Mouse (Mus musculus): ENCODE data around the gene Atf3.
"Not testable (repeated sequence)": the region's sequence is repeated elsewhere in the genome, so short reads cannot be mapped to it uniquely, and the experiment has no call there.

The Atf3 gene

DNA sequence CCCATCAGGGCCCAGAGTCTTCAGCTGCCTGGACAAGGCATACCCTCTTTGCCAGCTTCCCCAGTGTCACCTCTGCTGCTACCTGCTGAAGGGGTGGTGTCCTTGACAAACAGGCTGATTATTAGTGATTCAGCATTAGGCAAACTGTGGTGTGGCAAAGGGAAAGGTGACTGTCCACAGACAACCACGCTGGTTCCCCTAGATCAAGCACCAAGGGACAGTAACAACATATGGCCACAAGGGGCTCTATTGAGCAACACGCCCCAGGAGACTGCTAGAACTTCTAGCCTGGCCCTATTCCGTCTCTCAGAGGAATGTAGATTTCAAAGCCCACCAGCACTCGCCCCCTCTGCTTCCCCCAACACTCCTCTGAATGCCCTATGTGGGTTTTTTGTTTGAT, 64.8 kb downstream of the Atf3 start:
- in situ Hi-C loops (cut with MboI, MseI), result no loop called here

DNA sequence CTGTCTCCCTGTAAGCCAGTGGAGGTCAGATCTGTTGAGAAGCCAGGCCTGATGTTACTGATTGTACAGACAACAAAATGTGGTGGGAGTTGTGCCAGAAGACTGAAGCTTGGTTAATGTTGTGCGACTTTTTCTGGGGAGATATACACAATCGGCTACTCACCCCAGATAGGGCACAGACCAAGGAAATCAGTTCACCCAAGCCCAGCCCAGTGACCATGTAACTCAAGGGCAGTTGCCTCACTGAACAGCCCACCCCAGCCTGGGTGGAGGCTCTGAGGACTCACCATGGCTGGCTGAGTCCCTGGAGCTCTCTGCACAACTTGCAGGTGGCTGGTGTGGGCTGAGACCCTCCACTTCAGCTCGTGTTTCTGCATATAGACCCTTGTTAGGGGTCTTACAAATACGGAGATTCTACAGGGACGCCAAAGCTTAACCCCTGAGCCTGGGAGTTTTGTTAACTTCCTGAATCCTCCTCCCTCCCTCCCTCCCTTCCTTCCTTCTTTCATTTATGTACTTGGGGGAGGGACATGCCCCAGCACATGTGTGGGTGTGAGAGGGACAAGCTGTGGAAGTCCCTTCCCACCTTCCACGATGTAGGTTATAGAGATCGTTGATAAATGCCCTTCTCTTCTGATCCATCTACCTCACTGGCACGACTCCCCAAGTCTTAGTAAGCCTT, 66.8 kb downstream of the Atf3 start:
- in situ Hi-C loops (cut with MboI, MseI), result no loop called here

DNA sequence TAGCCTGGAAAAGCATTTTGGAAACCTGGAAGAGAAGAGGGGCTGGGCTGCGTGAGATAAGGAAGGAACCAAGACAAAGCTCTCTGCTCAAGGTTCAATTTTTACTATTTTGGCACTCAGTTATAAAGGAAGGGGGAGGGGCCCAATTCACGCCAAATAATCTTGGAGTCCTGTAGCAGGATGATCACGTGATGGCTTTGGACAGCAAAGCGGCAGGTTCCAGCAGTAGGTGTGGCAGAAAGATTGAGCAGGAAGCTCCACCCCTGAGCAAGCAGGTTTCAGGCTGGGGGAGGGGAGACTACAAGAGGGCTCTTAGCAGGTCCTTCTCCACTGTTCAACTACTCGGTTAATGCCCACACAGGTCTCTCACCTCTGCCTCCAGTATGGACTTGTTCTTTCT, 68.3 kb downstream of the Atf3 start:
- in situ Hi-C loops (cut with MboI, MseI), result not testable (repeated sequence)

DNA sequence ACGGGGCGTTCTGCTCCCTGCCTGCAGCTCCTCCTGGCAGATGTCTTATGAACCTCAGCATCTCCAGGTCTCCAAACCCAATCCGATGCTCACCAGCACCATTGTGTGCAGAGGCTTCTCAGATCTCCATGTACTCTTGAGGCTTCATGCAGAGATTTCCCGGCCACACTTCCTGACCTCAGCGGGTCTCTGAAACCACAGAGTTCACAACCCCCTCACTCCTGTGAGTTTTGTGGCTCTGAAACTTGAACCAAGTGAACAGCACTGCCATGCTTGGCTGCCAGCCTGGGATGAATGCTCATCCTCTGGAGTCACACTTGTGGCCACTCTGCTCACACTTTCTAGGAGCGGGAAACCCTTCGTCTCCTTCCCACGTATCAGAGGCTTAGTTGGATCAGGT, 76.9 kb downstream of the Atf3 start:
- in situ Hi-C loops (cut with MboI, MseI), result no loop called here

DNA sequence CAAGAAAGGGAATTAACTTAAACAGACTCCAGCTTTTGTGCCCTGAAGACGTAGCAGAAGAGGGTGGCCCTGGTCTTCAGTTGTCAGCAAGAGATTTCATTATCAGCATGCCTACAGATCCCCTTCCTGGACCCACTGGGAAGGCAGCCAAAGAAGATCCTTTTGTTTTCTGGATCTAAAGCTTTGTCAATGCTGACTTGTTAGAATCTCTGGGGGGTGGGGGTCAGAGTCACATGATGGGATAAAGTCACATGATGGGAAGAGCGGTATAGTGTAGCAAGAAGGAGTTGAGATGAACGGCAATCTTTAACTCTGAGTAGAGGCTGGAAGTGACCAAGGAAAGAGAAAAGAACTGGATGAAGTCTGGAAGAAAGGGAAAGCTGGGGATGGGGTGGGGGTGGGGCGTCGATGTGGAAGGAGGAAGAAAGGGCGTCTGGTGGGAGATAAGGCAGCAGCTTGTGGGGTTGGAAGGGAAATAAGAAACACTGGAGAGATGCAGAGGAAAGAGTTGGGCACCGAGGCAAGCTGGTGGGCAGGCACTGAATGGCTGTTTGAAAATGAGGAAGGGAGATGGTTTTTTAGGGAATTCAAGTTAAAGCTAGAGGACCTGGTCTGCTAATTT, 78.9 kb downstream of the Atf3 start:
- in situ Hi-C loops (cut with MboI, MseI), result no loop called here

DNA sequence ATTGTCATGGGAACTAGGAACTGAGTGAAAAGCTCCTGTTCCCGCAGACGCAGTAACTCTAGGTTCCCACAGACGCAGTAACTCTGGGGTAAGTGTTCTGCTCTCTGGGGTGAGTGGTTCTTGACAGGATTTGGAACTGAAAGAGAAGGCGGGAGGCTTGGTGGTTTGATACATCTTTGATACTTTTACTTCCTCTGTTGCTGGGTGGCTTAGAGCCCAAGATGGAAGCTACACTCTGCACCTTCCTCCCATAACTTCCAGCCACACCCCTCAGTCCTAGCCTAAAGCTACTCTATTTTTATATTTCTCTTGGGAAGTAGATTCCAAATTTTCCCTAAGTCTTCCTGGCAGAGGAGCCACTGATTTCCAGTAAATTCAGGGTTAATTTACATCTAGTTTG, 79.4 kb downstream of the Atf3 start:
- in situ Hi-C loops (cut with MboI, MseI), result no loop called here

DNA sequence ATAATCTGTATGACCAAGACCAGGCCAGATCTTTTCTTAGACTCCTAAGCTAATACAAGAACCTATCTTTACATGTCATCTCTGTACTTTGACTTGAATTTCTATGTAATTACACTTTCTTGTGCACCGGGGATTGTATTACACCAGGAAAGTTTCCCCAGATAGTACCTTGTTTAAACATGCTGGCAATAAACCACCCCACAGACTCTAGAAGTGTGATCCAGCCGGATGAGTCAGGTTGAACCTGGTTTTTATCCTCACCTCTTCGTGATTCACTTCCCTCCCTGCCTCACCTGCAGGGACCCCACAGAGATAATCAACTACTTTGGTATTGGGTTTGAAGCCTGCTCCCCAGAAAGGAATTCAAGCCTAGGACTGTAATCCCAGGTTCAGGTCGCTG, 82.4 kb downstream of the Atf3 start:
- in situ Hi-C loops (cut with MboI, MseI), result no loop called here

DNA sequence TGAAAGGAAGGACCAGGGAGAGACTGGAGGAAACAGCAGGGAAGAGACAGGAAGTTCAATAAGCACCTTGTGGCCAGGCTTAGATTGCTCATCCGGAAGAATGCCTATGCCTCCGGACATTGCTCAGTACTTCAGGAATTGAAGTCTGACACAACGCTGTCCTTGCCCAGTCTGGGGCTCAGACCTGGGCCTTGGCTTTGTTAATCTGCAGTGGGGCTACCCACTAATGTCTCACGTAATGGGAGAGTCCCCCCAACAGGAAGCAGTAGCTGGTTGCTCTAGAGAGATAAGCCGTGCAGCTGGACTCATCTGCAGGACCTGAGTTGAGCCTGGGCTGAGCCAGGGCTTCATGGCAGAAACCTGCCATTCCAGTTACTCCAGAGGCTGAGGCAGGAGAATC, 84.9 kb downstream of the Atf3 start:
- in situ Hi-C loops (cut with MboI, MseI), result no loop called here

DNA sequence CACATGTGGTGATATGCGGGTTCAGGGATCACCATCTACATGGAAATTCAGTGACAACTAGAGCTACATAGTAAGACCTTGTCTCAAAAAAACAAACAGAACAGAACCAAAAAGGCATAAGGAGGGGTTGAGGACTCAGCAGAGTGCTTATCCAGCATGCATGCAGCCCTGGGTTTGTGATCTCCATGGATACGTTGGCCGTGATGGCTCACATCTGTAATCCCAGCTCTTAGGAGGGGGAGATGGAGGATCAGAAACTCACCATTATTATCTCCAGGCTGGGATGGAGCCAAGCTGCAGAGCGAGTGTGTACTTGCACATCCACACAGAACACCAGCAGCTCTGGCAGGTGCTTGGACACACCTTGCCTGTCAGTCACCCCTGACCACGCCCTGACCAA, 85.6 kb downstream of the Atf3 start:
- in situ Hi-C loops (cut with MboI, MseI), result no loop called here

DNA sequence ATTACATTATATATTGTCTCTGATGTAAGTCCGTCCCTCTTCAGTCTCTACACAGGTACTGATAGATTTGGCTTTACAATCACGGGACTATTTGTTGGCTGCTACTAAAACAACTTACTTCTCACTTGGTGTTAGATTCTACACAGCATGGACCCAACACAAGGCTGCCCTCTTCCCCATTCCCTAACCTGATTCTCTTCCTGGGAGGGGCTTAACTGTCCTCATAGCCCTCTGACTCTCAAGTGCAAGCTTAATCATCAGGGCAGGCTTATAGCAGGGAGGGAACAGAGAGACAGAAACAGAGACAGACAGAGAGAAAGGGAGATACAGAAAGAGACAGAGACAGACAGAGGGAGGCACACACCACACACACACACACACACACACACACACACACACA, 86.1 kb downstream of the Atf3 start:
- in situ Hi-C loops (cut with MboI, MseI), result no loop called here

DNA sequence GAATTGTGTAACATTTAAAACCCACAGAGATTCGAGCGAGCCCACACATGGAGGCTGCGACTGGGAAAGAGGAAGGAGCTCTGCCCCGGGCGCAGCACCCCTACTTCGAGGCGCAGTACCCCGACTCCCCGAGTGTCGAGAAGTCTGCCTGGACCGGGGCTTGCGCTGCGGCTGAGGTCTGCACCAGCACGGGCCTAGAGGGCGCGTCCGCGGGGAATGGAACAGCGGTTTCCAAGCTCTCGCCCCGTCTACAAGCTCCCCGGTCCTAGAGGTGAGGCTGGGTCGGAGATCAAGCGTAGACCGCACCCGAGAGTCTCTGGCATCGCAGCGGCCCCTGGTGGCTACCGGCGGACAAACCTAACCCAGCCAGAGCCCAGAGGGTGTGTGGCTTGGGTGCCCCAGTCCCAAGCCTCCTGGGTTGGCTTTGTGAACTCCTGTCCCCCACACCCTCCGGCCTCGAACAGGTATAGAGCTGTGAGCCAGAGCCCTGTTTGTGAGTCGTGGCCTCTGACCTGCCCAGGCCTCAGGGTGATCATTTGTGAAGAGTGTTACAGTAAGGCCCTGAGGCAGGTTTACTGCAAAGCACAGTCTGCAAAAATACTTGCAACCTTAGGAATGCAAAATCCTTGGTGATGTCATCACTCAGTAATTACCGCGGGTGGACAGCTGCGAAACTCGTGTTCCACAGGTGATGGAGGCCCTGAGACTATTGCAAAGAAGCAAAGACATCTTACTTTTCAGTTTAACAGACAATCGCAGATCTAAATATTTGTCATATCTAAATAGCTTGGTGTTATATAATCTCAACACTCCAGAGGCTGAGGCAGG, 91.8 kb downstream of the Atf3 start:
- in situ Hi-C loops (cut with MboI, MseI), result loop anchor here (5.0 kb wide), 1 partner anchor 39 kb away; no protein-coding TSS in a partner anchor

DNA sequence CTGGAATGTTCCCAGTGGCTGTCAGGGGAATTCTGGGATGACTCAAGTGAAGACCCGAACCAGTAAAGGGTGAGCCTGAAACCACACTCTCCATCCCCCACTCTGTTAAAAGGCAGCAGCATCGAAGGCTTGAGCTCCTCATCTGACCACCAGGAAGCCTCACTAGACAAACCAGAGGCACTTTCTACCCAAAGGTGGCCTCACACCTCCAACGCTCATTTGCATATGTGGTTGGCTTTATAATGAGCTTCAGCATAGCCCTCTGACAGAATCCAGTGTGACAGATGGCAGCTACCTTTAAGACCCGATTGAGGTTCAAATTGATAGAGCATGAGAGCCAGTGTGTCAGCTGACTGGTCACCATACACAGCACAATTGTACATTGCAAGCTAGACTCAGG, 93.6 kb downstream of the Atf3 start:
- in situ Hi-C loops (cut with MboI, MseI), result no loop called here

DNA sequence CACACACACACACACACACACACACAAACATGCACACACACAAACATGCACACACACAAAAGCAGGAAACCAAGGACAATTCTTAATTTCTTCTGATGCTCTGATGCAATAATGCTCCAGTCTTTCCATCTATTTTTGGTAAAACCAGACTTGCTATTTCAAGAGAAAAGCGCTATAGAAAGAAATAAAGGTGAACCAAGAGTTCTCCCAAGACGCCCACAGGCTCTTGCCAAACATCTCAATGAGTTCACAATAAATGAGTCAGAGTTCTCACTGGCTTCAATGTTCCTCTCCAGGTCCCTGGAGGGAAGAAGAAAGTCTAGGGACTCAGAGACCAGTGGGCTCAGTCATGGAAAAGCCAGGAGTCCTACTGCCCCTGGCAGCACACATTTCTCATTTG, 94.1 kb downstream of the Atf3 start:
- in situ Hi-C loops (cut with MboI, MseI), result no loop called here

DNA sequence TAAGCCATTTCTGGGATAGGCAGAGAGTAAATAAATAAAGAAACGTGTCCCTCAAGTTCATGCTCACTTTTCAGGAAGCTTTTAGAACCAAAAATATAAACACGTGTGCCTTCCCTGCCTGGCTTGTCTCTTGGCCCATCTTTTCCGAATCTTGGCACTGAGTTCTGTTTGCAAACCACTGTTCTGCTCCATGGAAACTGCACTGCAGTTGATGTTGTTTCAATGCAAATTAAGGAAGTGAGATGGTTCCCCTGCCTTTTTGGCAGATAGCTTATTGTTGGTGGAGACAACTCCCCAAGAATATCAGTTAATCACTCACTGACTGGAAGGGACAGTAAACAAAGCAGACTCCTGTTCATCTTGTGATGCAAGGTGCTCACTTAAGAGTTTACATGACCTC, 95.1 kb downstream of the Atf3 start:
- in situ Hi-C loops (cut with MboI, MseI), result no loop called here
